Mouse (Mus musculus): ENCODE data around the gene Hnrnpm.
"Not testable (repeated sequence)": the region's sequence is repeated elsewhere in the genome, so short reads cannot be mapped to it uniquely, and the experiment has no call there.

The Hnrnpm gene

GRCm38 (mm10) chr17:33686760-33687159, at the start of gene Hnrnpm:
Hnrnpm (minus strand) TSS chr17:33686860.
- no peak for DNase-seq (ENCODE audit: low spot score)

- not testable (repeated sequence) for DNase-seq (ENCODE audit: low spot score)
Observed at GRCm38 (mm10) chr17:33733526-33733925, 46.9 kb upstream of the Hnrnpm start.

GRCm38 (mm10) chr17:33732556-33733083, 46.0 kb upstream of the Hnrnpm start:
- not testable (repeated sequence) for DNase-seq (ENCODE audit: low spot score)

- DNase-seq (ENCODE audit: low spot score), result no peak
Observed at GRCm38 (mm10) chr17:33729215-33729614, 42.6 kb upstream of the Hnrnpm start.

GRCm38 (mm10) chr17:33728396-33728795, 41.7 kb upstream of the Hnrnpm start:
- DNase-seq (ENCODE audit: low spot score), result no peak

GRCm38 (mm10) chr17:33719736-33720378, 33.2 kb upstream of the Hnrnpm start:
- DNase-seq (ENCODE audit: low spot score), result no peak

- DNase-seq (ENCODE audit: low spot score), result no peak
Observed at GRCm38 (mm10) chr17:33718944-33719725, 32.5 kb upstream of the Hnrnpm start.

GRCm38 (mm10) chr17:33718384-33718881, 31.8 kb upstream of the Hnrnpm start, which contains the start of gene March2:
March2 (minus strand) TSS chr17:33718670.
- peak; percentile 97 for DNase-seq (ENCODE audit: low spot score)

- DNase-seq (ENCODE audit: low spot score), result no peak
Observed at GRCm38 (mm10) chr17:33717982-33718381, 31.3 kb upstream of the Hnrnpm start.

- DNase-seq (ENCODE audit: low spot score), result no peak
Observed at GRCm38 (mm10) chr17:33717246-33717645, 30.6 kb upstream of the Hnrnpm start.

- no peak for DNase-seq (ENCODE audit: low spot score)
Observed at GRCm38 (mm10) chr17:33714779-33715178, 28.1 kb upstream of the Hnrnpm start.

GRCm38 (mm10) chr17:33713271-33713670, 26.6 kb upstream of the Hnrnpm start:
- no peak for DNase-seq (ENCODE audit: low spot score)

- no peak for DNase-seq (ENCODE audit: low spot score)
Observed at GRCm38 (mm10) chr17:33709834-33710233, 23.2 kb upstream of the Hnrnpm start.

- no peak for DNase-seq (ENCODE audit: low spot score)
Observed at GRCm38 (mm10) chr17:33703091-33703490, 16.4 kb upstream of the Hnrnpm start.

- no peak for DNase-seq (ENCODE audit: low spot score)
Observed at GRCm38 (mm10) chr17:33702178-33702577, 15.5 kb upstream of the Hnrnpm start.

GRCm38 (mm10) chr17:33695471-33695870, 8.8 kb upstream of the Hnrnpm start:
- no peak for DNase-seq (ENCODE audit: low spot score)

GRCm38 (mm10) chr17:33685249-33685653, 1.4 kb downstream of the Hnrnpm start:
- peak; percentile 97 for DNase-seq (ENCODE audit: low spot score)

GRCm38 (mm10) chr17:33684671-33685231, 1.9 kb downstream of the Hnrnpm start:
- peak; percentile 52 for DNase-seq (ENCODE audit: low spot score)

GRCm38 (mm10) chr17:33681767-33682166, 4.9 kb downstream of the Hnrnpm start:
- no peak for DNase-seq (ENCODE audit: low spot score)

- no peak for DNase-seq (ENCODE audit: low spot score)
Observed at GRCm38 (mm10) chr17:33678771-33679170, 7.9 kb downstream of the Hnrnpm start.

GRCm38 (mm10) chr17:33676086-33676485, 10.6 kb downstream of the Hnrnpm start:
- DNase-seq (ENCODE audit: low spot score), result no peak

- peak; percentile 51 for DNase-seq (ENCODE audit: low spot score)
Observed at GRCm38 (mm10) chr17:33675452-33675851, 11.2 kb downstream of the Hnrnpm start.

- no peak for DNase-seq (ENCODE audit: low spot score)
Observed at GRCm38 (mm10) chr17:33673837-33674236, 12.8 kb downstream of the Hnrnpm start.

Measured in urinary bladder, postnatal 25 days (tissue).